Mouse (Mus musculus): Measurements from ENCODE around the gene Dvl1. TPM values are rescaled to one million over a fixed set of nuclear protein-coding genes. Genes with fewer than 3 reads are reported as not detected.

Dvl1 gene
- polyA plus RNA-seq, 1 experiment from 2014 or later = 15.3 TPM

DNA sequence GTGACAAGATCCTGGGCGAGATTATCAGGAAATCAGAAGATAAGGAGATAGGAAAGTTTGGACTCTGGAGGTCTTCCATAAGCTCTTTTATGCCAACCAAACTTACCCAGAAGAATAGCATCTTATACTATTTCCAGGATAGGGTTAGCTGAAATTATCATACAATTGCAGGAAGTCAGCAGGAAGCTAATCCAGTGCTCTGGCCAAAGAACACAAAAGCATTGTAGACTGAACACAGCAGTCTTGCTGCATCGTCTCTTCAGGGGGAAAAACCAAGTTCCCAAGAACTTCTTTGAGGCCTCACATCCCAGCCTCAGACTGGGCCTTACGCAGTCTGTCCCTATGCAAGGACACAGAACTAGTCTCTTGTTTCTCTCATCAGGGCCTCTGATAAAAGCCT is 36.4 kb downstream of the Dvl1 start:
- Histone ChIP-seq H3K36me3 (ENCODE audit: control insufficient read depth, insufficient read depth, low read length) (peaks cover 51% of the 10 kb centered on the region), H3K4me1 (ENCODE audit: control insufficient read depth, insufficient read depth, low read length) (no peaks in the 10 kb centered on the region), H3K4me2 (ENCODE audit: low read length) (no peak overlapping the region), H3K9ac (replicated peaks; ENCODE audit: low read length) (no peak overlapping the region), H3K27ac (replicated peaks; ENCODE audit: low read depth, low read length) (no peak overlapping the region), H3K4me3 (replicated peaks; ENCODE audit: low read depth, low read length) (no peak overlapping the region), H3K27me3 (ENCODE audit: control insufficient read depth, insufficient read depth, low read length) (no peaks in the 10 kb centered on the region), H3K9me3 (ENCODE audit: control insufficient read depth, low read length) (no peaks in the 10 kb centered on the region)
- 87% methylated on average over 3 of the region's 3 CpGs for WGBS
- DNase-seq = no peak
- no peak for ATAC-seq (ENCODE audit: low FRiP score, low TSS enrichment)

GRCm38 (mm10) chr4:155886330-155886729 is 39.1 kb downstream of the Dvl1 start:
- H3K27ac ChIP-seq (replicated peaks; ENCODE audit: low read depth, low read length) = no peak overlapping the region
- H3K27me3 ChIP-seq (ENCODE audit: control insufficient read depth, insufficient read depth, low read length) = no peaks in the 10 kb centered on the region
- no peak overlapping the region for H3K9ac ChIP-seq (replicated peaks; ENCODE audit: low read length)
- H3K36me3 ChIP-seq (ENCODE audit: control insufficient read depth, insufficient read depth, low read length) = peaks cover 60% of the 10 kb centered on the region
- no peak overlapping the region for H3K4me2 ChIP-seq (ENCODE audit: low read length)
- no peak for DNase-seq
- H3K4me1 ChIP-seq (ENCODE audit: control insufficient read depth, insufficient read depth, low read length) = peaks cover 9% of the 10 kb centered on the region
- no peak overlapping the region for H3K4me3 ChIP-seq (replicated peaks; ENCODE audit: low read depth, low read length)
- H3K9me3 ChIP-seq (ENCODE audit: control insufficient read depth, low read length) = no peaks in the 10 kb centered on the region
- WGBS = 93% methylated on average over 5 of the region's 5 CpGs
- no peak for ATAC-seq (ENCODE audit: low FRiP score, low TSS enrichment)

GRCm38 (mm10) chr4:155887674-155888073 is 40.5 kb downstream of the Dvl1 start:
- DNase-seq (no peak), ATAC-seq (ENCODE audit: low FRiP score, low TSS enrichment) (no peak)
- H3K9ac ChIP-seq (replicated peaks; ENCODE audit: low read length) = no peak overlapping the region
- no peak overlapping the region for H3K4me2 ChIP-seq (ENCODE audit: low read length)
- H3K4me1 ChIP-seq (ENCODE audit: control insufficient read depth, insufficient read depth, low read length) = peaks cover 9% of the 10 kb centered on the region
- H3K9me3 ChIP-seq (ENCODE audit: control insufficient read depth, low read length) = no peaks in the 10 kb centered on the region
- H3K4me3 ChIP-seq (replicated peaks; ENCODE audit: low read depth, low read length) = no peak overlapping the region
- H3K27me3 ChIP-seq (ENCODE audit: control insufficient read depth, insufficient read depth, low read length) = no peaks in the 10 kb centered on the region
- WGBS = 91% methylated on average over 10 of the region's 10 CpGs
- peaks cover 57% of the 10 kb centered on the region for H3K36me3 ChIP-seq (ENCODE audit: control insufficient read depth, insufficient read depth, low read length)
- H3K27ac ChIP-seq (replicated peaks; ENCODE audit: low read depth, low read length) = no peak overlapping the region

- ATAC-seq (ENCODE audit: low FRiP score, low TSS enrichment) = no peak
- Histone ChIP-seq H3K9me3 (ENCODE audit: control insufficient read depth, low read length) (no peaks in the 10 kb centered on the region), H3K27me3 (ENCODE audit: control insufficient read depth, insufficient read depth, low read length) (no peaks in the 10 kb centered on the region), H3K36me3 (ENCODE audit: control insufficient read depth, insufficient read depth, low read length) (peaks cover 57% of the 10 kb centered on the region), H3K9ac (replicated peaks; ENCODE audit: low read length) (no peak overlapping the region), H3K27ac (replicated peaks; ENCODE audit: low read depth, low read length) (no peak overlapping the region), H3K4me3 (replicated peaks; ENCODE audit: low read depth, low read length) (no peak overlapping the region), H3K4me2 (ENCODE audit: low read length) (no peak overlapping the region), H3K4me1 (ENCODE audit: control insufficient read depth, insufficient read depth, low read length) (peaks cover 9% of the 10 kb centered on the region)
- WGBS = 96% methylated on average over 9 of the region's 9 CpGs
- no peak for DNase-seq
These were observed 41.0 kb downstream of the Dvl1 start for GRCm38 (mm10) chr4:155888181-155888580.

DNA sequence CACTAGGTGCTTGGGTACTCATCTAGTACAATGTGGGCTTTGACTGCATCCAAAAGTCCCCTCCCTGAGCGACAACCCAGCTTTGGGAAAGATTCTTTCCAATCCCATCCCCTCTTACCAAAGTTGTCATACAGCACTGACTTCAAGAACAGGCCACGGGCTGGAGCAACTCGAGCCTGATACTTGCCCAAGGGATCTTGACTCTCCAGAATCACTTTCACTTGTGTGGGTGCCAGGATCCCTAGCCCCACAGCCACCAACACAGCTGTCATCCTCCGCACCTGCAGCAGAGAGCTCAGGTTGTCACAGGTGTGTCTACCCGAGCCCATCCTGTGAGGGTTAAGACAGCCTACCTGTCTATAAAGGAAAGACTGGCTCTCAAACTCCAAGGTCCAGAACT is 42.1 kb downstream of the Dvl1 start:
- no peak for ATAC-seq (ENCODE audit: low FRiP score, low TSS enrichment)

GRCm38 (mm10) chr4:155891011-155891471 is 43.8 kb downstream of the Dvl1 start:
- Histone ChIP-seq H3K9me3 (ENCODE audit: control insufficient read depth, low read length) (no peaks in the 10 kb centered on the region), H3K4me3 (replicated peaks; ENCODE audit: low read depth, low read length) (peak overlapping the region; percentile 98), H3K27me3 (ENCODE audit: control insufficient read depth, insufficient read depth, low read length) (no peaks in the 10 kb centered on the region), H3K4me1 (ENCODE audit: control insufficient read depth, insufficient read depth, low read length) (peaks cover 36% of the 10 kb centered on the region), H3K36me3 (ENCODE audit: control insufficient read depth, insufficient read depth, low read length) (peaks cover 45% of the 10 kb centered on the region), H3K9ac (replicated peaks; ENCODE audit: low read length) (peak overlapping the region; percentile 69), H3K27ac (replicated peaks; ENCODE audit: low read depth, low read length) (peak overlapping the region; percentile 99; the same call in 1 of the 2 replicates), H3K4me2 (ENCODE audit: low read length) (peak overlapping the region; percentile 99)
- no peak for ATAC-seq (ENCODE audit: low FRiP score, low TSS enrichment)
- WGBS = under 1% methylated on average over 34 of the region's 34 CpGs
- DNase-seq = no peak

More for the DNA sequence above, 42.1 kb downstream of the Dvl1 start:
- Histone ChIP-seq H3K4me3 (replicated peaks; ENCODE audit: low read depth, low read length) (no peak overlapping the region), H3K36me3 (ENCODE audit: control insufficient read depth, insufficient read depth, low read length) (peaks cover 53% of the 10 kb centered on the region), H3K27ac (replicated peaks; ENCODE audit: low read depth, low read length) (no peak overlapping the region), H3K4me2 (ENCODE audit: low read length) (no peak overlapping the region), H3K27me3 (ENCODE audit: control insufficient read depth, insufficient read depth, low read length) (no peaks in the 10 kb centered on the region), H3K4me1 (ENCODE audit: control insufficient read depth, insufficient read depth, low read length) (peaks cover 21% of the 10 kb centered on the region), H3K9me3 (ENCODE audit: control insufficient read depth, low read length) (no peaks in the 10 kb centered on the region), H3K9ac (replicated peaks; ENCODE audit: low read length) (no peak overlapping the region)
- DNase-seq = no peak
- 87% methylated on average over 5 of the region's 5 CpGs for WGBS

DNA sequence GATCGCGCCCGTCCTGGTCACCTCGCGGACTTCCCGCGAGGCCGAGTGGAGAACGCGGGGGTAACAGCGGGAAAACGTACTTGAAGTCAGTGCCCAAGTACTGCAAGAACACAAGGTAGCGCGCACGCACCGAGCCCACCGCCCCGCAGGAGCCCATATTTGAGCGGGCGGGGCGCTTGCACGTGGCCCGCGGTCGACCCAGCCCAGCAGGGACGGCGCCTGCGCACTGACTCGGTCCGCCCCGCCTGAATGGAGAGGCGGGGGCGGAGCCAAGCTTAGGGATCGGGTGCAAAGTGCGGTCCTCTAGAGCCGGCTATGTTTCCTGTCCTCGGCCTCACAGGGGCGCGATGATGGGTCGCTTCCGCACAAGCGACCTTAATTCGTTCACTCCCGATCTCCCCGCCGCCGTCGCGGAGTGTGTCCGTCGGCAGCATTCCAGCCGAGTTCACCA is 44.4 kb downstream of the Dvl1 start, which contains the start of the genes Pusl1 and Acap3:
TSS of gene Pusl1 (minus strand) at position 231 of the 451 bp plus-strand sequence.
TSS of gene Acap3 (plus strand) at position 272 of the 451 bp plus-strand sequence.
- H3K27ac ChIP-seq (replicated peaks; ENCODE audit: low read depth, low read length) = peak within 1 kb of the TSS; percentile 99
- under 1% methylated on average over 52 of the region's 52 CpGs for WGBS
- DNase-seq (peak; percentile 99), ATAC-seq (ENCODE audit: low FRiP score, low TSS enrichment) (peak; percentile 89)
- H3K27me3 ChIP-seq (ENCODE audit: control insufficient read depth, insufficient read depth, low read length) = no peaks in the 10 kb centered on the region
- peak within 1 kb of the TSS; percentile 92 for H3K9ac ChIP-seq (replicated peaks; ENCODE audit: low read length)
- H3K9me3 ChIP-seq (ENCODE audit: control insufficient read depth, low read length) = no peaks in the 10 kb centered on the region
- H3K4me1 ChIP-seq (ENCODE audit: control insufficient read depth, insufficient read depth, low read length) = peaks cover 36% of the 10 kb centered on the region
- peak within 1 kb of the TSS; percentile 98 for H3K4me3 ChIP-seq (replicated peaks; ENCODE audit: low read depth, low read length)
- peaks cover 45% of the 10 kb centered on the region for H3K36me3 ChIP-seq (ENCODE audit: control insufficient read depth, insufficient read depth, low read length)
- peak within 1 kb of the TSS; percentile 99 for H3K4me2 ChIP-seq (ENCODE audit: low read length)

DNA sequence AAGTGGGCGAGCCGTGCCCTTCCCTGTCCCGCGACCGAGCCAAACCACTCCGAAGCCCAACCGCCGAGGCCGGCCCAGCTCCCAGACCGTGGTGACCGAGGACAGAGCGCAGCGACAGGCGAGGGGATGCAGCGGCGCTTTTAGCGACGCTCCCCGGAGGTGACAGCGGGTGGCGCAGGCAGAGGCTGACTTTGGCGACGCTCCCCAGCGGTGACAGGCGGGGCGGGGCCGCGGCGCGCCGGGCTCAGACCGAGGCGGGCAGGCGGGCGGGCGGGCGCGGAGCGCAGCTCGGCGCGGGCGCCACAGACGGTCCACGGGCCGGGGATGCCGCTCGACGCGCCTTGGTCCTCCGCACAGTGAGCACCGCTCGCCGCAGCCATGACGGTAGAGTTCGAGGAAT is 44.8 kb downstream of the Dvl1 start:
- H3K9me3 ChIP-seq (ENCODE audit: control insufficient read depth, low read length) = no peaks in the 10 kb centered on the region
- WGBS = under 1% methylated on average over 56 of the region's 56 CpGs
- peak overlapping the region; percentile 99 for H3K27ac ChIP-seq (replicated peaks; ENCODE audit: low read depth, low read length)
- H3K36me3 ChIP-seq (ENCODE audit: control insufficient read depth, insufficient read depth, low read length) = peaks cover 45% of the 10 kb centered on the region
- H3K27me3 ChIP-seq (ENCODE audit: control insufficient read depth, insufficient read depth, low read length) = no peaks in the 10 kb centered on the region
- H3K4me1 ChIP-seq (ENCODE audit: control insufficient read depth, insufficient read depth, low read length) = peaks cover 36% of the 10 kb centered on the region
- ATAC-seq (ENCODE audit: low FRiP score, low TSS enrichment) = peak; percentile 90
- peak overlapping the region; percentile 98 for H3K4me3 ChIP-seq (replicated peaks; ENCODE audit: low read depth, low read length)
- DNase-seq = peak; percentile 95
- H3K4me2 ChIP-seq (ENCODE audit: low read length) = peak overlapping the region; percentile 99
- peak overlapping the region; percentile 92 for H3K9ac ChIP-seq (replicated peaks; ENCODE audit: low read length)
